Mouse (Mus musculus) naive thymus-derived CD4-positive, alpha-beta T cell, adult 2 months (primary cell): ENCODE data around the gene Pdzd4.
A peak's percentile ranks its signal among the peaks of the same experiment; 100 is the strongest.

Experiments
- DNase-seq: peaks from one replicate; pipeline ENCODE4 v3.0.0-alpha.2; 2011; ENCODE audit warnings: low read depth

Pdzd4 gene

DNA sequence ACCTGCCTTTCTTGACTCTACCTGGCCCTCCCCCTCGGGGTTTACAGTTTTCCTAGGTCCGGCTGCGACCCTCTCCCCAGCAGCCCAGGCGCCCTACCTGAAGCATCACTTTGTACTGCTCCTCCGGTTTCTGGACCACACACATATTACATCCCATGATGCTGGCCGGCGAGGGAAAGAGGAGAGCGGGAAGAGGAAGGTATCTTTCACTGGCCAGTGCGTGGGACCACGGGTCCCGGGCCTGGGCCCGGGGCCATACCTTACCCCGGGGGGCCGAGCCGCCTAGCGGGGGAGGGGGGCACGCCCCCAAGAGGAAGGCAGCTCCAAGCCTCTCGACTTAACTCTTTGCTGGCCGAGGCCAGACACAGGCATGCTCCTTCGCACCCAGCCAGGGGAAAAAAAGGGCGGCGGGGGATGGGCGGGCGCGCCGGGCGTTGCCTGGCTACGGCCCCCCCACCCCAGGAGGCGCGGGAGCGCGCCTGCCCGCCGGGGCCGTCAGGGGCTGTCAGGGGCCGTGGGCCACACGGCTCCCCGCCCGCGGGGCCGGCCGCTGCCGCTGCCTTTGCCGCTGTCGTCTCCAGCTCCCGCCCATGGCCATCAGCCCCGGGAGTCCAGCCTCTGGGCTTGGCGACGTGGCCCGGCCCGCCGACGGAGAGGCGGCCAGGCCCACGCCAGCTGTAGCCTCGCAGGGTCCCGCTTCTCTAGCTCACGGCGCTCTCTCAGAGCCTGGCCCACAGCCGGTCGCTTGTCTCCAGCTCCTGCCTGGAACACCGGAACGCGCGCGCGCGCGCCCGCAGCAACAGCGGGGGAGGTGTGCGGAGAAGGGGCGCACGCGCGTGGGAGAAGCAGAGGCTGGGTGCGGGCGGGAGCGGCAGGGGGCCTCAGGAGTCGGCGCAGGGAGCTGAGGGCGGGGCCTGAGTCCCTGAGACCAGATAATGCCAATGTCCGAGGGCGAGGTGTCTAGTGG lies at the start of gene Pdzd4:
Gene Pdzd4, minus strand, starts transcription at position 785 of the 967 bp plus-strand sequence.
- DNase-seq = peak; percentile 53

DNA sequence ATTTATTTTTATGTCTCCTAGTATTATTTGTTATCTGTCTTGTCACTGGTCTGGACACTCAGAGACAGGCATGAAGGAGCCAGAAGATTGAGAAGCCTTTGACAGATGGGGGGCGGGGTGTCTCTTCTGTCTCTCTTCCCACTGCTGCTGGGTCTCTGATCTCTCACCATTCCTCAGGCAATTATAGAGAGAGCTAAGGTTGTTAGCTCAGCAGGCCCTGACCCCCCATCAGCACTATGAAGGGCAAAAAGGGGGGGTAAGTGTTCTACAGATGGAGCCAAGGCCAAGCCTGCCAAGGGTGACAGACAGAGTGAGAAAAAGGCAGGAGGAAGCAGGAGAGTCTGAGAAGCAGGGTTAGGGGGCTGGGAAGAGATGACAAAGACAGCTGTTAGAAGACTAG lies 47.2 kb upstream of the Pdzd4 start:
- DNase-seq = no peak

GRCm38 (mm10) chrX:73871474-73871873 lies 46.7 kb upstream of the Pdzd4 start:
- DNase-seq = no peak

- DNase-seq = no peak
Observed at GRCm38 (mm10) chrX:73869334-73869733, 44.6 kb upstream of the Pdzd4 start.

GRCm38 (mm10) chrX:73867852-73868251 lies 43.1 kb upstream of the Pdzd4 start:
- DNase-seq = no peak

GRCm38 (mm10) chrX:73867256-73867655 lies 42.5 kb upstream of the Pdzd4 start:
- DNase-seq = no peak

DNA sequence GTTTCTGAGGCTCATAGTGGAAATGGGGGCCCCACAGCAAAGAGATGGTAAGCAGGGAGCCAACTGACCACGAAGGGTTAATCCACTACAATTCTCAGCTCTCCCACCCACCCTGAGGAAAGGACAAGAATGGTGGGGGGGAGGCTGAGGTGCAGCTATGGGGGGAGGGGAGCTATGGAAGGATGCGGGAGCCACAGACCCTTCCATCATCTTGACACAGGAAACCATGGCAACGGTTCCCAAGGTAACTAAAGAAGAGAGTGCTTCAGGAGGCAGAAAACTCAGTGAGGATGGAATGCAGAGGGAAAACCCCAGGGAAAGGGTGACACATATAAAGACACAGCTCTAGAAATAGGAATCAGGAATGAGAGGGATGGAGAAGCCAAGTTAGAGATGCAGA lies 39.9 kb upstream of the Pdzd4 start:
- no peak for DNase-seq

DNA sequence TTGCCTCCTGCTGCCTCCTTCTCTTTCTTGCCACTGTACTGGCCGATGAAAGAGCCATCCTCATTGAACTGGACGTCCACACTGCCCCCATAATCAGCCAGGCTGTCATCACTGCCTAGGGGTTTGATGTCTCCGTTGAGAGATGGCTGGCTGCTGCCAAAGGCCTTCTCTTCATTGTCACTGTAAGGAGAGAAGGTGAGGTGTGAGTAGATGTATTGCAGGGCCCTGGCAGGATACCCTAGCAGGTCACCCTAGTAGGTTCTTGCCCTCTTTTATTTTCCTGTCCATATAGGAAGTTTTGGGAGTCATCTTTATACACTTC lies 30.3 kb upstream of the Pdzd4 start:
- DNase-seq = no peak

DNA sequence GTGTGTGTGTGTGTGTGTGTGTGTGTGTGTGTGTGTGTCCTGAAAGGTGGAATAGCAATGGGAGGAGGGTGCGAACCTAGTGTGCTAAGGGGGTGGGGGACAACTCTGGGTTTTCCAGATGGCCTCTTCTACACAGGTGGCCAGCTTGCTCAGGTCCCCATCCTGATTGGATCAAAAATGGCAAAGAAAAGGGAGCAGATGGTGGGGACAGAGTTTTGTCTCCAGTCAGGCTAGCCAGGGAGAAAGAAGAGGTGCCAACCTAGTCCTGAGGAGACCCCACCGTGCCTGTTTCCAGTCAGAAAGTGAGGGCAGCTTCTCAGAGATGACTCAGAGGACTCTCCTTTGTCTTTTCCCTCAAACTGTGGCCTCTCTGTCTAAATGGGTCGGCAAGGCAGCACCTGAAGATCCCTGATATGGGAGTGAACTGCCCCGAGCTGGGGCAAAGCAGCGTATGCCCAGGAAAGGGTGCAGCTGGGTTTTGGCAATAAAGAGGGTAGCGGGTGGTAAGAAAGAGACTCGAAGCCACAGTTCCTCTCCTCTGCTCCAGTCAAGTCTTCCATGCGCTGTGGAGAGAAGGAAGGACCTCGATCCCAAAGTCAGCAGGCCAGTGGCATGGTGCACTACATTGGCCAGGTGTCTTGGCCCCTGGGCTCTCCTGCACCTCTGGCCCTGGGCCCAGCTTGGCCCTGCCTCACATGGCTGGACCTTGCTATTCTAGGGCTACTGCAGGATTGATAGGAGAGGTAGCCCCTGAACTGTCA lies 29.7 kb upstream of the Pdzd4 start:
- no peak for DNase-seq

GRCm38 (mm10) chrX:73836691-73837090 lies 11.9 kb upstream of the Pdzd4 start:
- no peak for DNase-seq

DNA sequence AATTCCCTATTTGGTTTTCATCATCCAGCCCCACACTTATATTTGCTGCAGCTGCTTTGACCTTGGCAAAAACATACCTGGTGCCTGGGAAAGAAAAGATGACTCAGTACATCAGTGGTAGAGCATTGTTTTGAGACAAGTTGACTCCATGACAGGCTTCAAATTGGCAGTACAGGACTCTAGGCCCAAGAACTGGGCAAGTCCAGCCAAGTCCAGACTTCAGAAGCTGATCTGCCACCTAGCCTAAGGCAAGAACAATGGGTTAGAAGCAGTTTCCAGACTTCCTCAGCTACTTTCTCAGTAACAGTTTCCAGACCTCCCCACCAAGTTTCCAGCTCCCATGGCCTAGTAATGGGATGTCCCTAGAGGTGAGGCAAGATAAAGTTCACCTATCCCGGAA lies 11.0 kb upstream of the Pdzd4 start:
- DNase-seq = no peak

GRCm38 (mm10) chrX:73823747-73824146 lies 1.0 kb downstream of the Pdzd4 start:
- DNase-seq = no peak

GRCm38 (mm10) chrX:73816596-73817314 lies 8.0 kb downstream of the Pdzd4 start:
- DNase-seq = no peak

GRCm38 (mm10) chrX:73815072-73815471 lies 9.7 kb downstream of the Pdzd4 start:
- no peak for DNase-seq

DNA sequence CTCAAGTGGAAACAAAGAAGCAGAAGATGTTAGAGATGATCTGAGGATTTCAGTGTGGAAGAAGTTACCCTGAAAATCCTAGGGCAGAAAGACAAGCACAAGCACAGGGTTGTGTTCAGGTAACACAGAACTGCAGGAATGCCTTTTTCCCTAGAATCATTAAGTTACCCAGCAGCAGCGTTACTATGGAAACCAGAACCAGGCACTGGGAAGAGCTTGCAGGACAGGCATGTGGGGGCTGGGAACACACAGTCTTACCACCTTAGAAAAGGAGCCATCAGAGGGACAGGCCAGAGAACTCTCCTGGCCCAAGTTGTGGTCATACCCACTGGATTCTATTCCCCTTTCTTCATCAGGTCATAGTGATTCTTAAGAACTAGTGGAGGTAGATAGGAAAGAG lies 19.0 kb downstream of the Pdzd4 start:
- DNase-seq = no peak

- peak; percentile 78 for DNase-seq
Observed at GRCm38 (mm10) chrX:73798502-73798901, 26.3 kb downstream of the Pdzd4 start.

DNA sequence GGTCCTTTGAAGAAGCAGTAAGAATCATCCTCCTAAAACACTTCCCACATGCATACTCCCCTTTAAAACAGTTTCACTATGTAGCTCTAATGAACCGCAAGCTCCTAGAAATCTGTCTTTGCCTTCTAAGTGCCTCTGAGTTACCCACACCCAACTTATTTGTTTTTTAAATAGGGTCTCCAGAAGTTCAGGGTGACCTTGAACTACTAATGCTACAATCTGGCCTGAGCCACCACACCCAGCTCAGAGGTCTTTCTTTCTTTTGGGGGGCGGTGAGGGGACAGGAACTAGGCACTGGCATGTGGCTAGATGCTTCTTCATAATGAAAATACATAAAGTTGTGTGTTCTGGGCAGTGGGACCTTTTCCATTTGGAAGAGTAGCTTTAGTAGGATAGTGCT lies 27.3 kb downstream of the Pdzd4 start:
- DNase-seq = no peak

GRCm38 (mm10) chrX:73793505-73793904 lies 31.3 kb downstream of the Pdzd4 start:
- DNase-seq = no peak

DNA sequence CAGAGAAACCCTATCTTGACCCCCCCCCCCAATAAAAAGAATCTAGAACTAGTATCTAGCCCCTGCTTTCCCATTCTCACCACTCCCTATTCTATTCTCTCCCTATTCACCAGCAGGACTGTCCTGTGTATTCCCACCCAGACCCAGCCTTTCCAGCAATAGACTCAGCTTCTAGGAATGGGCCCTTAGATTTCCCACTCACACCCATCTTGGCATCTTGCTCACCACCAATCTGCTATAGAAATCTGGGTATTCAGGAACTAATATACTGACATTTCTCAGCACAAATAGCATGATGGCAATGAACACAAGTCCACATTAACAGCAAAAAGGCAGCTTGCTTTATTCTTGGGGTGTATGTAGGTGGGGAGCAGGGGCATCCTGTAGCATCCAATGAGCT lies 31.7 kb downstream of the Pdzd4 start:
- DNase-seq = no peak

GRCm38 (mm10) chrX:73788501-73788900 lies 36.3 kb downstream of the Pdzd4 start:
- no peak for DNase-seq

- no peak for DNase-seq
Observed at GRCm38 (mm10) chrX:73787225-73787558, 37.6 kb downstream of the Pdzd4 start.

DNA sequence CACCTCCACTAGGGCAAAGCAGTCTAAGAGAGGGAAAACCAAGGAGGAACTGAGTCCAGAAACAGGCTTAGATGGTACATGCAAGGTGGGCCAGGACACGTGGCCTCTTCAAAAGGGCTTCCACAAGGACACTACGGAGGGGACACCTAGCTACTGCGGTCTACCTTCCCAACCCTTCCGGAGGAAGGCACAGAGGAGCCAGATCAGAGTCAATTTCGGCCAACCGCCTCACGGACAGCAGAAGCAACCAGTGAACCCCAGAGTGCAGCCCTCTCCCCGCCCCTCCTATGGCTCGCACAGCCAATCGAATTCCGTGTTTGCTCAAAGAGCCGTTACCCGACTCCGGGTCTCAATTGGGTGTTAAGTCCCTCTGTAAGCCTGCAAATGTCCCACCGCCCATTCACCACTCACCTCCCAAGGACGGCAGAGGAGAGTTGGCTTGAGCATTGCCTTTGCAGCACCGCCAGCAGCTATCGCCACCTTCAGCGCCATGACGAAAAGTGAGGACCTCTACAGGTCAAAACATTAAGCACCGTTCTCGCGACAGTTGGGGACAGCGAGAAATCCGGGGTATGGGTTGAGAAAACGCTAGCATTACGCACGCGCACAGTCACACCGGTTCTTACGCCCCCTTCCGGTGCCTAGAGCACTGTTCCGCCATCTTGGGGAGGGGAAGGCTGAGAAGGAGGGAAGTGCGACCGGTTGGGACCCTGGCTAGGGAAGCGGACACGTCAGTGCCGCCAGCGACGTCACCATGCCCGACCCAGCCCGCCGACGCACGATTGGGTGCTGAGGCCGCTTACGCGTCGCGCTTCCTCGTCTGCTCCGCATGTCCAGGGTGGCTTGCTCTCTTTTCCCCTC lies 38.2 kb downstream of the Pdzd4 start, which contains the start of the genes Idh3g and Ssr4:
Gene Idh3g, minus strand, starts transcription at position 534 of the 861 bp plus-strand sequence.
Gene Ssr4, plus strand, starts transcription at position 665 of the 861 bp plus-strand sequence.
- DNase-seq = peak; percentile 96
